17 mouse cellular contexts compared by ENCODE assay signal in genomic region chr8:116542842-116543241, GRCm38 (mm10). TPM values are rescaled to one million over a fixed set of nuclear protein-coding genes. Genes with fewer than 3 reads are reported as not detected.
A peak's percentile ranks its signal among the peaks of the same experiment; 100 is the strongest.
DNase-seq lines count a peak whose midpoint lies in the region; ATAC-seq lines count a peak whose summit lies in the region.
"Had no signal": no experiment of that assay in that cellular context is flagged by ENCODE, and none has a peak within 500 bp of the region (broad histone marks: within the 10 kb centered on the region; RNA-seq: fewer than 3 reads in every experiment).

No protein-coding gene starts in this region.

- H3K4me3 ChIP-seq in heart, embryonic 12.5 days, result no peak overlapping the region
- no peak overlapping the region for H3K4me3 ChIP-seq in liver, embryonic 11.5 days (ENCODE audit: low read depth, low read length)
- H3K4me3 ChIP-seq: liver, embryonic 15.5 days; midbrain, embryonic 10.5 days had no signal

- H3K4me2 ChIP-seq in heart, embryonic 12.5 days, result no peak overlapping the region
- no peak overlapping the region for H3K4me2 ChIP-seq in liver, embryonic 11.5 days
- H3K4me2 ChIP-seq: liver, embryonic 15.5 days had no signal

- no peaks in the 10 kb centered on the region; the same call in 1 of the 2 replicates for H3K27me3 ChIP-seq in heart, embryonic 12.5 days (replicated peaks)
- no peaks in the 10 kb centered on the region for H3K27me3 ChIP-seq in liver, embryonic 11.5 days (replicated peaks; ENCODE audit: control insufficient read depth, insufficient read depth, low read length)
- H3K27me3 ChIP-seq: liver, embryonic 15.5 days had no signal

- 70% methylated on average over 5 of the region's 5 CpGs for WGBS in heart, embryonic 12.5 days
- WGBS in liver, embryonic 11.5 days, result 80% methylated on average over 5 of the region's 5 CpGs

- no peak overlapping the region for H3K27ac ChIP-seq in heart, embryonic 12.5 days (ENCODE audit: poor library complexity, severe bottlenecking)
- H3K27ac ChIP-seq in liver, embryonic 11.5 days (ENCODE audit: low read depth, low read length), result no peak overlapping the region
- H3K27ac ChIP-seq: liver, embryonic 15.5 days; midbrain, embryonic 10.5 days had no signal

- no peak overlapping the region for H3K9ac ChIP-seq in heart, embryonic 12.5 days
- no peak overlapping the region for H3K9ac ChIP-seq in liver, embryonic 11.5 days (ENCODE audit: low read depth, low read length)
- H3K9ac ChIP-seq: liver, embryonic 15.5 days had no signal

- no peak for ATAC-seq in heart, embryonic 12.5 days (ENCODE audit: insufficient number of reproducible peaks, low FRiP score)
- ATAC-seq in liver, embryonic 11.5 days (replicated peaks; ENCODE audit: low FRiP score), result no peak

- no peaks in the 10 kb centered on the region for H3K4me1 ChIP-seq in heart, embryonic 12.5 days (replicated peaks)
- H3K4me1 ChIP-seq in liver, embryonic 11.5 days (replicated peaks; ENCODE audit: control insufficient read depth, insufficient read depth, low read length), result no peaks in the 10 kb centered on the region
- H3K4me1 ChIP-seq: liver, embryonic 15.5 days; midbrain, embryonic 10.5 days had no signal

- no peaks in the 10 kb centered on the region for H3K36me3 ChIP-seq in heart, embryonic 12.5 days
- no peaks in the 10 kb centered on the region for H3K36me3 ChIP-seq in liver, embryonic 11.5 days (ENCODE audit: control insufficient read depth, insufficient read depth, low read length)
- H3K36me3 ChIP-seq: liver, embryonic 15.5 days; midbrain, embryonic 10.5 days had no signal

- no peaks in the 10 kb centered on the region for H3K9me3 ChIP-seq in heart, embryonic 12.5 days (replicated peaks)
- no peaks in the 10 kb centered on the region for H3K9me3 ChIP-seq in liver, embryonic 11.5 days (ENCODE audit: control insufficient read depth, low read length)
- H3K9me3 ChIP-seq: liver, embryonic 15.5 days; midbrain, embryonic 10.5 days had no signal

- peak; percentile 97 for DNase-seq in heart, adult 11 months
- DNase-seq in cerebellum, adult 9-11 months, result peak; percentile 93
- peak; percentile 77 for DNase-seq in gastrocnemius, postnatal 25 days
- peak; percentile 70 for DNase-seq in skeletal muscle tissue, adult 2 months (ENCODE audit: low read depth, low spot score)
- no peak for DNase-seq in left cerebral cortex, adult 11 months (ENCODE audit: low spot score)
- DNase-seq in liver, embryonic 11.5 days (ENCODE audit: low spot score), result no peak
- DNase-seq: kidney, postnatal 25 days; layer of hippocampus, postnatal 36 days; thymus, postnatal 4 days had no signal

RNA-seq across cellular contexts. Expression of gene Dynlrb2, which starts 38.1 kb away (rescaled TPM):
- not detected in 2 replicates for polyA plus RNA-seq in heart, embryonic 12.5 days (2016; fragmentation: Nextera tagmentation; extraction: Ambion mirVana)
- total RNA-seq in gastrocnemius, postnatal 25 days (2021), result not detected
- polyA plus RNA-seq in liver, embryonic 11.5 days (2014; fragmentation: Nextera tagmentation; extraction: Ambion mirVana), result not detected in 2 replicates
- total RNA-seq: ES-E14; hematopoietic stem cell, adult 5-6 weeks had no signal
- polyA plus RNA-seq: C2C12; intestine, embryonic 14.5 days; limb, embryonic 11.5 days; liver, embryonic 15.5 days had no signal

Comparison
In these comparisons a context has a peak if more than half of its experiments do, and no peak if none do; other contexts are left out.
1. DNase-seq: peak in heart, adult 11 months (single experiment), cerebellum, adult 9-11 months (single experiment), gastrocnemius, postnatal 25 days (single experiment) and skeletal muscle tissue, adult 2 months (single experiment); none in left cerebral cortex, adult 11 months (single experiment) and liver, embryonic 11.5 days (single experiment).